Mouse (Mus musculus) brain, adult 2 months (tissue): Measurements from ENCODE around the gene Cdc14b.

Source experiments
- DNase-seq: peaks from one replicate; pipeline ENCODE4 v3.0.0; 2011; ENCODE audit warnings: low read depth, low spot score

Gene Cdc14b

GRCm38 (mm10) chr13:64274879-64275753, at the start of gene Cdc14b:
Gene Cdc14b, minus strand, starts transcription at chr13:64275290.
- peak; percentile 90 for DNase-seq

- no peak for DNase-seq
Measured at GRCm38 (mm10) chr13:64322561-64323281, 47.6 kb upstream of the Cdc14b start.

GRCm38 (mm10) chr13:64320334-64320733, 45.2 kb upstream of the Cdc14b start:
- no peak for DNase-seq

GRCm38 (mm10) chr13:64319782-64320181, 44.7 kb upstream of the Cdc14b start:
- DNase-seq: no peak

- DNase-seq: no peak
Measured at GRCm38 (mm10) chr13:64318355-64318754, 43.3 kb upstream of the Cdc14b start.

GRCm38 (mm10) chr13:64315483-64316050, 40.5 kb upstream of the Cdc14b start:
- peak; percentile 71 for DNase-seq

GRCm38 (mm10) chr13:64314041-64314440, 39.0 kb upstream of the Cdc14b start:
- no peak for DNase-seq

- DNase-seq: no peak
Measured at GRCm38 (mm10) chr13:64312916-64313289, 37.8 kb upstream of the Cdc14b start.

- peak; percentile 95 for DNase-seq
Measured at GRCm38 (mm10) chr13:64312024-64312915, 37.2 kb upstream of the Cdc14b start, which contains the start of gene Aaed1. Gene Aaed1, minus strand, starts transcription at chr13:64312710.

GRCm38 (mm10) chr13:64311266-64311665, 36.2 kb upstream of the Cdc14b start:
- DNase-seq: no peak

- no peak for DNase-seq
Measured at GRCm38 (mm10) chr13:64310585-64310984, 35.5 kb upstream of the Cdc14b start.

- DNase-seq: no peak
Measured at GRCm38 (mm10) chr13:64309842-64310241, 34.8 kb upstream of the Cdc14b start.

- peak; percentile 44 for DNase-seq
Measured at GRCm38 (mm10) chr13:64309036-64309435, 33.9 kb upstream of the Cdc14b start.

GRCm38 (mm10) chr13:64307508-64307907, 32.4 kb upstream of the Cdc14b start:
- peak; percentile 58 for DNase-seq

GRCm38 (mm10) chr13:64306078-64306477, 31.0 kb upstream of the Cdc14b start:
- peak; percentile 89 for DNase-seq

- no peak for DNase-seq
Measured at GRCm38 (mm10) chr13:64299069-64299468, 24.0 kb upstream of the Cdc14b start.

GRCm38 (mm10) chr13:64286791-64287190, 11.7 kb upstream of the Cdc14b start:
- no peak for DNase-seq

GRCm38 (mm10) chr13:64286321-64286720, 11.2 kb upstream of the Cdc14b start:
- DNase-seq: no peak

GRCm38 (mm10) chr13:64284676-64285075, 9.6 kb upstream of the Cdc14b start:
- no peak for DNase-seq

GRCm38 (mm10) chr13:64280940-64281339, 5.8 kb upstream of the Cdc14b start:
- no peak for DNase-seq

- no peak for DNase-seq
Measured at GRCm38 (mm10) chr13:64275754-64276127, 651 bp upstream of the Cdc14b start.
